Mouse (Mus musculus) intestine, embryonic 16.5 days (tissue): ENCODE results near the gene Rbpj. TPM values are rescaled to one million over a fixed set of nuclear protein-coding genes. Genes with fewer than 3 reads are reported as not detected.
"Not testable (repeated sequence)": the region's sequence is repeated elsewhere in the genome, so short reads cannot be mapped to it uniquely, and the experiment has no call there.

Experiments
- ATAC-seq: fragments of 200-750 bp; cut with Nextera tagmentation; 2 replicates; pipeline ENCODE4 v1.8.0; 2017; ENCODE audit warnings: moderate TSS enrichment, moderate library complexity
- H3K27ac ChIP-seq: fragments of 300-500 bp; sonication (generic); 2 replicates; pipeline ENCODE4 v1.5.1; 2014; ENCODE audit warnings: mild to moderate bottlenecking, low read length
- H3K27me3 ChIP-seq: fragments of 300-500 bp; sonication (generic); replicated peaks from 2 replicates; pipeline ENCODE4 v1.6.1; 2014; ENCODE audit warnings: low read length, control low read depth, mixed read lengths; ENCODE audit not compliant: control insufficient read depth, insufficient read depth
- H3K36me3 ChIP-seq: fragments of 300-500 bp; sonication (generic); 2 replicates; pipeline ENCODE4 v1.6.1; 2014; ENCODE audit warnings: low read length, control low read depth; ENCODE audit not compliant: control insufficient read depth, insufficient read depth
- H3K4me1 ChIP-seq: fragments of 300-500 bp; sonication (generic); 2 replicates; pipeline ENCODE4 v1.6.1; 2014; ENCODE audit warnings: low read length, control low read depth, mixed read lengths; ENCODE audit not compliant: control insufficient read depth, insufficient read depth
- H3K4me2 ChIP-seq: fragments of 300-500 bp; sonication (generic); 2 replicates; pipeline ENCODE4 v1.6.1; 2014; ENCODE audit warnings: low read depth, low read length, control low read depth
- H3K4me3 ChIP-seq: fragments of 300-500 bp; sonication (generic); 2 replicates; pipeline ENCODE4 v1.5.1; 2014; ENCODE audit warnings: mild to moderate bottlenecking, low read length
- H3K9ac ChIP-seq: fragments of 300-500 bp; sonication (generic); 2 replicates; pipeline ENCODE4 v1.6.1; 2014; ENCODE audit warnings: low read depth, low read length
- H3K9me3 ChIP-seq: fragments of 300-500 bp; sonication (generic); 2 replicates; pipeline ENCODE4 v1.6.1; 2016; ENCODE audit warnings: low read length, control low read depth; ENCODE audit not compliant: control insufficient read depth
- WGBS: fragments of 180-500 bp; shearing (Covaris S2); extraction: QIAGEN DNeasy Blood & Tissue Kit; methylation state at CpG from one replicate; pipeline ENCODE4 v1.1.7; 2014; 5-methylcytosine and 5-hydroxymethylcytosine counted together
- polyA plus RNA-seq: library from polyadenylated mRNA; unstranded; fragments of >200 nt; fragmentation: Nextera tagmentation; extraction: Ambion mirVana; gene quantifications from 2 replicates; pipeline ENCODE4 v1.2.1, GENCODE M21; 2015

Rbpj gene
- polyA plus RNA-seq, 1 experiment from 2014 or later: 19.8 TPM

- Histone ChIP-seq H3K9me3 (no peaks in the 10 kb centered on the region), H3K27me3 (no peaks in the 10 kb centered on the region), H3K4me1 (no peaks in the 10 kb centered on the region), H3K4me2 (no peak overlapping the region), H3K4me3 (no peak overlapping the region), H3K27ac (no peak overlapping the region), H3K36me3 (no peaks in the 10 kb centered on the region), H3K9ac (no peak overlapping the region)
- 75% methylated on average over 2 of the region's 2 CpGs for WGBS
- ATAC-seq: no peak
Measured at GRCm38 (mm10) chr5:53661508-53661907, 195.6 kb downstream of the Rbpj start.

- 30% methylated on average over 1 of the region's 1 CpGs for WGBS
- Histone ChIP-seq H3K9ac (no peak overlapping the region), H3K4me2 (no peak overlapping the region)
Measured at GRCm38 (mm10) chr5:53662413-53662812, 196.5 kb downstream of the Rbpj start.

GRCm38 (mm10) chr5:53663665-53664064 lies 197.7 kb downstream of the Rbpj start:
- Histone ChIP-seq H3K36me3 (no peaks in the 10 kb centered on the region), H3K4me2 (no peak overlapping the region), H3K9ac (no peak overlapping the region), H3K4me3 (no peak overlapping the region), H3K4me1 (no peaks in the 10 kb centered on the region), H3K9me3 (no peaks in the 10 kb centered on the region), H3K27me3 (no peaks in the 10 kb centered on the region), H3K27ac (no peak overlapping the region)
- no peak for ATAC-seq

More at GRCm38 (mm10) chr5:53662413-53662812, 196.5 kb downstream of the Rbpj start:
- ATAC-seq: no peak
- no peaks in the 10 kb centered on the region for H3K27me3 ChIP-seq
- no peaks in the 10 kb centered on the region for H3K4me1 ChIP-seq
- H3K9me3 ChIP-seq: no peaks in the 10 kb centered on the region
- no peaks in the 10 kb centered on the region for H3K36me3 ChIP-seq
- H3K4me3 ChIP-seq: no peak overlapping the region
- no peak overlapping the region for H3K27ac ChIP-seq

- no peak overlapping the region for H3K9ac ChIP-seq
- ATAC-seq: no peak
- WGBS: 80% methylated on average over 5 of the region's 5 CpGs
- no peaks in the 10 kb centered on the region for H3K27me3 ChIP-seq
- H3K36me3 ChIP-seq: no peaks in the 10 kb centered on the region
- no peaks in the 10 kb centered on the region for H3K4me1 ChIP-seq
- no peak overlapping the region for H3K4me2 ChIP-seq
- H3K4me3 ChIP-seq: no peak overlapping the region
- H3K27ac ChIP-seq: no peak overlapping the region
- H3K9me3 ChIP-seq: no peaks in the 10 kb centered on the region
Measured at GRCm38 (mm10) chr5:53668021-53668420, 202.1 kb downstream of the Rbpj start.

- Histone ChIP-seq H3K27me3 (no peaks in the 10 kb centered on the region), H3K4me2 (no peak overlapping the region), H3K4me1 (no peaks in the 10 kb centered on the region), H3K9me3 (no peaks in the 10 kb centered on the region), H3K27ac (no peak overlapping the region), H3K36me3 (no peaks in the 10 kb centered on the region), H3K4me3 (no peak overlapping the region), H3K9ac (no peak overlapping the region)
- 81% methylated on average over 10 of the region's 10 CpGs for WGBS
- ATAC-seq: no peak
Measured at GRCm38 (mm10) chr5:53670321-53670938, 204.5 kb downstream of the Rbpj start.

GRCm38 (mm10) chr5:53671507-53671906 lies 205.6 kb downstream of the Rbpj start:
- 53% methylated on average over 4 of the region's 4 CpGs for WGBS
- no peaks in the 10 kb centered on the region for H3K4me1 ChIP-seq
- no peak overlapping the region for H3K4me3 ChIP-seq
- H3K9ac ChIP-seq: no peak overlapping the region
- no peak overlapping the region for H3K4me2 ChIP-seq
- no peaks in the 10 kb centered on the region for H3K36me3 ChIP-seq
- no peaks in the 10 kb centered on the region for H3K27me3 ChIP-seq
- no peak overlapping the region for H3K27ac ChIP-seq
- no peak for ATAC-seq
- no peaks in the 10 kb centered on the region for H3K9me3 ChIP-seq

GRCm38 (mm10) chr5:53672352-53672751 lies 206.4 kb downstream of the Rbpj start:
- H3K4me3 ChIP-seq: no peak overlapping the region

GRCm38 (mm10) chr5:53673493-53674150 lies 207.7 kb downstream of the Rbpj start:
- not testable (repeated sequence) for H3K36me3 ChIP-seq, ATAC-seq, H3K4me3 ChIP-seq, H3K4me2 ChIP-seq, H3K9ac ChIP-seq, H3K27me3 ChIP-seq, H3K4me1 ChIP-seq, H3K9me3 ChIP-seq, H3K27ac ChIP-seq
- 89% methylated on average over 6 of the region's 6 CpGs for WGBS

More at GRCm38 (mm10) chr5:53672352-53672751, 206.4 kb downstream of the Rbpj start:
- Histone ChIP-seq H3K4me1 (no peaks in the 10 kb centered on the region), H3K36me3 (no peaks in the 10 kb centered on the region), H3K9me3 (no peaks in the 10 kb centered on the region), H3K27me3 (no peaks in the 10 kb centered on the region), H3K27ac (no peak overlapping the region), H3K4me2 (no peak overlapping the region), H3K9ac (no peak overlapping the region)
- ATAC-seq: 0 out of 2 replicates have a peak, but pooled peaks have one; percentile 59
- WGBS: 24% methylated on average over 5 of the region's 5 CpGs

DNA sequence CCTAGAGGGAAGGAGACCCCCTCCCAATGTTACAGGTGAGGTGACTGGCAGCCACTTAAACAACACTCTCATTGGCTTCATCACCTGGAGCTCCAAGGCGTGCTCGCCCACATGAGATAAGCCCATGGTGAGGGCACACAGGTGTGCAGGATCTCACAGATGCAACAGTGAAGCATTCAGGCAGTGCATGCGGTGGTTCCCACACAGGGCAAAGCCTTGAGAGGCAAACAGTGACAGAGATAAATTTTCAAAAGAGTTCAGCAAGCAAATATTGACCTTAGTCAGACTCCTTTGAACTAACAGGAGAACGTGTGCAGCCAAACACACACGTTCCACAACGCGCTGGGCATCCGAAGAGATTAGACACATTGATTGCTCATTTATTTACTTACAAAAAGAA lies 210.7 kb downstream of the Rbpj start:
- no peak overlapping the region for H3K4me2 ChIP-seq
- no peaks in the 10 kb centered on the region for H3K4me1 ChIP-seq
- no peaks in the 10 kb centered on the region for H3K36me3 ChIP-seq
- H3K4me3 ChIP-seq: no peak overlapping the region
- peak; percentile 87 for ATAC-seq
- no peak overlapping the region for H3K27ac ChIP-seq
- H3K9me3 ChIP-seq: no peaks in the 10 kb centered on the region
- 62% methylated on average over 8 of the region's 8 CpGs for WGBS
- H3K27me3 ChIP-seq: no peaks in the 10 kb centered on the region
- H3K9ac ChIP-seq: no peak overlapping the region
